Mouse (Mus musculus): ENCODE results near the gene Cxcl13. TPM values are rescaled to one million over a fixed set of nuclear protein-coding genes. Genes with fewer than 3 reads are reported as not detected.

The Cxcl13 gene
- not detected in 2 replicates for total RNA-seq (2014; rRNA removed; ENCODE audit: low replicate concordance)
- polyA plus RNA-seq (2015; fragmentation: Nextera tagmentation; extraction: Ambion mirVana): 0.30 and 0.33 TPM in 2 replicates

- Histone ChIP-seq H3K27ac (ENCODE audit: low read depth) (no peak within 1 kb of the TSS), H3K4me1 (ENCODE audit: control insufficient read depth, insufficient read depth) (no peaks in the 10 kb centered on the region), H3K36me3 (replicated peaks; ENCODE audit: control insufficient read depth, insufficient read depth, low read length) (no peaks in the 10 kb centered on the region), H3K27me3 (ENCODE audit: control insufficient read depth, insufficient read depth, low read length) (no peaks in the 10 kb centered on the region), H3K9ac (replicated peaks; ENCODE audit: low read depth, low read length) (no peak within 1 kb of the TSS), H3K9me3 (replicated peaks; ENCODE audit: control insufficient read depth, low read length) (no peaks in the 10 kb centered on the region), H3K4me2 (ENCODE audit: low read depth, low read length) (no peak within 1 kb of the TSS), H3K4me3 (ENCODE audit: low read depth, low read length) (no peak within 1 kb of the TSS)
- no peak for DNase-seq (ENCODE audit: low spot score)
- 28% methylated on average over 5 of the region's 5 CpGs for WGBS
- TF ChIP-seq CTCF (IDR thresholded peaks at IDR 0.05; ENCODE audit: low read depth): no peak
- TF ChIP-seq EP300 (IDR thresholded peaks at IDR 0.05; ENCODE audit: low read depth): no peak
- no peak for ATAC-seq (ENCODE audit: insufficient read depth, low read depth)
Measured at GRCm38 (mm10) chr5:95956651-95957050, at the start of gene Cxcl13. TSS of gene Cxcl13 (plus strand) at chr5:95956951.

- no peak for ATAC-seq (ENCODE audit: insufficient read depth, low read depth)
- WGBS: 76% methylated on average over 1 of the region's 1 CpGs
Measured at GRCm38 (mm10) chr5:95911006-95911405, 45.7 kb upstream of the Cxcl13 start.

GRCm38 (mm10) chr5:95918491-95918890 is 38.3 kb upstream of the Cxcl13 start:
- Histone ChIP-seq H3K27me3 (ENCODE audit: control insufficient read depth, insufficient read depth, low read length) (no peaks in the 10 kb centered on the region), H3K4me3 (ENCODE audit: low read depth, low read length) (no peak overlapping the region), H3K4me1 (ENCODE audit: control insufficient read depth, insufficient read depth) (no peaks in the 10 kb centered on the region), H3K36me3 (replicated peaks; ENCODE audit: control insufficient read depth, insufficient read depth, low read length) (no peaks in the 10 kb centered on the region), H3K4me2 (ENCODE audit: low read depth, low read length) (no peak overlapping the region), H3K9ac (replicated peaks; ENCODE audit: low read depth, low read length) (no peak overlapping the region), H3K27ac (ENCODE audit: low read depth) (no peak overlapping the region), H3K9me3 (replicated peaks; ENCODE audit: control insufficient read depth, low read length) (no peaks in the 10 kb centered on the region)
- ATAC-seq (ENCODE audit: insufficient read depth, low read depth) (no peak), DNase-seq (ENCODE audit: low spot score) (no peak)
- WGBS: 60% methylated on average over 6 of the region's 6 CpGs
- TF ChIP-seq EP300 (IDR thresholded peaks at IDR 0.05; ENCODE audit: low read depth) (no peak), CTCF (IDR thresholded peaks at IDR 0.05; ENCODE audit: low read depth) (no peak)

More at GRCm38 (mm10) chr5:95911006-95911405, 45.7 kb upstream of the Cxcl13 start:
- H3K27ac ChIP-seq (ENCODE audit: low read depth): no peak overlapping the region
- no peak overlapping the region for H3K4me3 ChIP-seq (ENCODE audit: low read depth, low read length)
- no peak for DNase-seq (ENCODE audit: low spot score)
- no peaks in the 10 kb centered on the region for H3K4me1 ChIP-seq (ENCODE audit: control insufficient read depth, insufficient read depth)
- no peaks in the 10 kb centered on the region for H3K36me3 ChIP-seq (replicated peaks; ENCODE audit: control insufficient read depth, insufficient read depth, low read length)
- no peak overlapping the region for H3K4me2 ChIP-seq (ENCODE audit: low read depth, low read length)
- TF ChIP-seq CTCF (IDR thresholded peaks at IDR 0.05; ENCODE audit: low read depth) (no peak), EP300 (IDR thresholded peaks at IDR 0.05; ENCODE audit: low read depth) (no peak)
- no peak overlapping the region for H3K9ac ChIP-seq (replicated peaks; ENCODE audit: low read depth, low read length)
- H3K9me3 ChIP-seq (replicated peaks; ENCODE audit: control insufficient read depth, low read length): no peaks in the 10 kb centered on the region
- H3K27me3 ChIP-seq (ENCODE audit: control insufficient read depth, insufficient read depth, low read length): no peaks in the 10 kb centered on the region

GRCm38 (mm10) chr5:95924023-95924422 is 32.7 kb upstream of the Cxcl13 start:
- Histone ChIP-seq H3K4me3 (ENCODE audit: low read depth, low read length) (no peak overlapping the region), H3K27me3 (ENCODE audit: control insufficient read depth, insufficient read depth, low read length) (no peaks in the 10 kb centered on the region), H3K27ac (ENCODE audit: low read depth) (no peak overlapping the region), H3K9me3 (replicated peaks; ENCODE audit: control insufficient read depth, low read length) (no peaks in the 10 kb centered on the region), H3K9ac (replicated peaks; ENCODE audit: low read depth, low read length) (no peak overlapping the region), H3K4me1 (ENCODE audit: control insufficient read depth, insufficient read depth) (no peaks in the 10 kb centered on the region), H3K36me3 (replicated peaks; ENCODE audit: control insufficient read depth, insufficient read depth, low read length) (no peaks in the 10 kb centered on the region), H3K4me2 (ENCODE audit: low read depth, low read length) (no peak overlapping the region)
- WGBS: 62% methylated on average over 6 of the region's 6 CpGs
- no peak for DNase-seq (ENCODE audit: low spot score)
- no peak for TF ChIP-seq EP300 (IDR thresholded peaks at IDR 0.05; ENCODE audit: low read depth)
- TF ChIP-seq CTCF (IDR thresholded peaks at IDR 0.05; ENCODE audit: low read depth): no peak
- ATAC-seq (ENCODE audit: insufficient read depth, low read depth): no peak

GRCm38 (mm10) chr5:95925204-95925930 is 31.4 kb upstream of the Cxcl13 start:
- Histone ChIP-seq H3K9me3 (replicated peaks; ENCODE audit: control insufficient read depth, low read length) (no peaks in the 10 kb centered on the region), H3K4me1 (ENCODE audit: control insufficient read depth, insufficient read depth) (no peaks in the 10 kb centered on the region), H3K36me3 (replicated peaks; ENCODE audit: control insufficient read depth, insufficient read depth, low read length) (no peaks in the 10 kb centered on the region), H3K27ac (ENCODE audit: low read depth) (no peak overlapping the region), H3K27me3 (ENCODE audit: control insufficient read depth, insufficient read depth, low read length) (no peaks in the 10 kb centered on the region), H3K9ac (replicated peaks; ENCODE audit: low read depth, low read length) (no peak overlapping the region), H3K4me3 (ENCODE audit: low read depth, low read length) (no peak overlapping the region), H3K4me2 (ENCODE audit: low read depth, low read length) (no peak overlapping the region)
- no peak for ATAC-seq (ENCODE audit: insufficient read depth, low read depth)
- DNase-seq (ENCODE audit: low spot score): no peak
- no peak for TF ChIP-seq EP300 (IDR thresholded peaks at IDR 0.05; ENCODE audit: low read depth)
- TF ChIP-seq CTCF (IDR thresholded peaks at IDR 0.05; ENCODE audit: low read depth): no peak
- 66% methylated on average over 10 of the region's 10 CpGs for WGBS

GRCm38 (mm10) chr5:95925931-95926263 is 30.9 kb upstream of the Cxcl13 start:
- no peak for DNase-seq (ENCODE audit: low spot score)
- no peak overlapping the region for H3K27ac ChIP-seq (ENCODE audit: low read depth)
- no peak overlapping the region for H3K4me3 ChIP-seq (ENCODE audit: low read depth, low read length)
- no peak for ATAC-seq (ENCODE audit: insufficient read depth, low read depth)
- WGBS: 66% methylated on average over 1 of the region's 1 CpGs
- H3K9ac ChIP-seq (replicated peaks; ENCODE audit: low read depth, low read length): no peak overlapping the region
- no peaks in the 10 kb centered on the region for H3K9me3 ChIP-seq (replicated peaks; ENCODE audit: control insufficient read depth, low read length)
- TF ChIP-seq CTCF (IDR thresholded peaks at IDR 0.05; ENCODE audit: low read depth): no peak
- TF ChIP-seq EP300 (IDR thresholded peaks at IDR 0.05; ENCODE audit: low read depth): no peak
- H3K36me3 ChIP-seq (replicated peaks; ENCODE audit: control insufficient read depth, insufficient read depth, low read length): no peaks in the 10 kb centered on the region
- no peaks in the 10 kb centered on the region for H3K27me3 ChIP-seq (ENCODE audit: control insufficient read depth, insufficient read depth, low read length)
- H3K4me2 ChIP-seq (ENCODE audit: low read depth, low read length): no peak overlapping the region
- H3K4me1 ChIP-seq (ENCODE audit: control insufficient read depth, insufficient read depth): no peaks in the 10 kb centered on the region

Measured in heart, postnatal 0 days (tissue).